Mouse (Mus musculus) erythroid progenitor cell, adult 5-6 weeks (primary cell): Measurements from ENCODE around the gene Acin1. TPM values are rescaled to one million over a fixed set of nuclear protein-coding genes. Genes with fewer than 3 reads are reported as not detected.
A peak's percentile ranks its signal among the peaks of the same experiment; 100 is the strongest.

Source experiments
- ATAC-seq: replicated peaks from 2 replicates; pipeline ENCODE4 v1.8.0; 2016; ENCODE audit warnings: moderate number of reproducible peaks, mild to moderate bottlenecking, moderate TSS enrichment, inconsistent platforms; ENCODE audit not compliant: poor library complexity, low FRiP score, severe bottlenecking
- total RNA-seq, 2 experiments: library from RNA; stranded (forward) in 1 of 2; stranded (reverse) in 1 of 2; fragments of 150-400 nt in 1 of 2; fragments of 186-747, 209-891 nt in 1 of 2; gene quantifications; 2 replicates each; pipeline versions ENCODE4 v1.2.3 to v1.2.4; 2015 to 2017; ENCODE audit warnings: low replicate concordance in 2 of 2

The Acin1 gene
- total RNA-seq, 2 experiments from 2014 or later, result 153 to 431 TPM

DNA sequence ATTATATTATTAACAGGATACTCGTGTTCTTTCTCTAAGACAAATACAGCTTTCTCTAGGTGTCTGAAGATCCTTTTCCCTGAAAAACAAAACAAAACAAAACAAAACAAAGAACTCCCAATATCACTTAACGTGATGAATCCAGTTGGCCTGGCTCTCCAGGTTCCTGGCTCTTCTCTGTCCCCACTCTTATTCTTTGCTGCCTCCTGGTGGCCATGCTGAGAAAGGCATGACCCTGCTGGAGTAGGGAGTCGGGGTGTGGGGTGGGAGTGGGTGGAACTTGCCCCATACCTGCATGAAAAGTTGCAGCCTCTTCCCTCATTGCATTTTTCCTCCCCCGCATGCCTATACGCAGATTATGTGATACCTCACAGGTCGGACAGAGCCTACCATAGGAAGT is 14.6 kb upstream of the Acin1 start:
- peak; percentile 51 for ATAC-seq

DNA sequence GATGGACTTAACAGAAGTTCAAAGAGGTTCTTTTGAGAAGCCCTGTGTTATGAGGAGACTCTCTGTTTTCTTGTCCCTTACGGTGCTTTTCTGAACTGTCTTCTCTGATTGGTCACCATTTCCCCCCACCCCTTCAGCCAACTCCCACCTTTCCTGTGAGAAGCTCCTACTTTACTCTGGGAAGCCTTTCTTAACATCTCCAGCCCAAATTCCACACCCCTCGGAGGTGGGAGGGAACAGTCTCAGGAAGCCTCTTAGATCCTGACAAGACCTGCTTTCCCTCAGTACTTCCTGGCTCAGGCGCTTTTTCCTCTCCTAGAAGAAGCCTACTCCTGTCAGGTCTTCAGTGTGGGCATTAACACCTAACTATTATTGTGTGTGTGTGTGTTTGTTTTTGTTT is 12.9 kb upstream of the Acin1 start:
- ATAC-seq, result no peak

DNA sequence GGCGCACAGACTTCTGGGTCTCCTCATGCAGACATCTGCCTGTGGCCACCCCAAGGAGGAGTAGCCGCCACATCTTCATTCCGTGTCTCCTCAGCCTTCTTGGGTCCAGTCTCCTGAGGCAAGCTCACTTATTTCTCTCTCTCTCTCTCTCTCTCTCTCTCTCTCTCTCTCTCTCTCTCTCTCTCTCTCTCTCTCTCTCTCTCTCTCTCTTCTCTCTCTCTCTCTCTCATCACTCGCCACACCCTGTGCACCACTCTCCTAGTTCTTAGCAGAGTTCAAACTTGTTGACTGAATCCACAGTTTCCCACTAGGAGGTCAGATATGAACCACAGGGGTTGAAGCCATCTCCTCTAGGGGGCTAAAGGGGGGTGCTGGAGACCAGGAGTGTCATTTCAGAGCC is 12.0 kb upstream of the Acin1 start, which contains the start of gene Gm29776:
Gene Gm29776, minus strand, starts transcription at position 101 of the 400 bp plus-strand sequence.
- ATAC-seq, result no peak

DNA sequence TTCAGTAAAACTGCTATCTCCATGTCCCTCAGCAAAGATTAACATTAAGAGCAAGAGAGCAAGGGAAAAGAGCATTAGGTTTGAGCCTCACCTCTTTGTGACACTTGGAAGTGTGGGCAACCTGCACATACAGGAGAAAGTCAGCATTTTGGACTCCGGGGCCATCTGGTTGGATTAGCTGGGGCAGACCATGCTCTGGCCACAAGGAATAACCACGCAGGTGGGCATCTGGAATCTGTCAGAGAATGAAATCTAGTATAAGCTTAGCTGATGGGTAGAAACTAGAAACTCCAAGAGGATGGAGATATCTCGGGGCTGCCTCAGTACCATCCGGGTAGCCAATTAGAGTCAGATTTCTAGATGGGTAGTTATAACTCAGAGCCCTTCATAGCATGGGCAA is 10.0 kb upstream of the Acin1 start:
- no peak for ATAC-seq

DNA sequence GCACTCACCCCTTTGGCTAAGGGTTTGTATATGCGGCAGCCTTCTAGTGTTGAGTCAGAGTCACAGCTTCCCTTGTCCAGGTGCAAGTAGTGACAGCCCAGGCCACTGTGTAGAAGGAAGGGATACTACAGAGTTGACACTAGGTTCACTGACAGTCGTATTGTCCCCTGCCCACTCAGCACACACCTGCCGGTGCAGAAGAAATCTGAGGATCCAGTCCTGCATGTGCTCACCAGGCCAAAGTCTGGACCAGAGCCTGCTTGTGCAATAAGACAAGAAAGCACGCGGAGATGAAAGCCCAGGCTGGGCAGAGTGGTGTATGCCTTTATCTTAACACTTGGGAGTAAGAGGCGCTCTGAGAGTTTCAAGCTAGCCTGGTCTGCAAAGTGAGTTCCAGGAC is 8.3 kb upstream of the Acin1 start:
- ATAC-seq, result no peak

DNA sequence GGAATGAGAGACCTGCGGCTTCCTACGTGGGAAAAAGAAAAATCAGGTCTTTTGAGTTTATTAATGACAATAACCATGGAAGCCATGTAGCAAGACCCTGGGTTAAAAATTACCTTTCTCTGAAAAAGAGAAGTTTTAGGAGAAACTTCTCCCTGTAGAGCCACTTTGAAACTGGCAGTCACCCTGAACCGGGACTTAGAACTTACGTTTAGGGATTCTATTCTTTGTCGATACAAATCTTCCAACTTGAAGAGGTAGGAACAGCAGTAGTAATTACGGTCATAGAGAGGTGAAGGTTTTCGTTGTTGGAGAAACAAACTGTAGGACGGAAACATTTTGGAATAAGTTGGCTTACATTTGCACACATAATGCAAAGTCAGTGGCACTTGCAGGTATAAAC is 520 bp upstream of the Acin1 start:
- ATAC-seq, result no peak

DNA sequence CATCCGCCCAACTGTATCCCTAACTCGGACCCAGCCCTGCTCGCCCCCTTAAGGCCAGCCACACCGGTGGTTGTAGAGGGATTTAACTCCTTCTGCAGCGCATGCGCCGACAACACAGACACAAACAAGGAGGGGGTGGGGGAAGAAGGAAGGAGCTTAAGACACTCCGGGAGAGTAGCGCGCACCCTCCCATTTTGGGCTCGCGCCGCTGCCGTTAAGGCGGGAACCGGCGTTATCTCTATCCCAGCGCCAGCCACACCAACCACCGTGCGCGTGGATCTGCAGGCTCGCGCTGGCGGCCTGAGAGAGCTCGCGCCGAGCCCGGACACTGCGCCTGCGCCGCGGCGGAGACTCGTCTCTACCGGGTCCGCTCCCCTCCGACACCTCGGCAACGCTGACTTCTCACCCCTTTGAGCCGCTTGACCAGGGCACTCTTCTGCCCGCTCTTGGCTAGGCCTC is 639 bp downstream of the Acin1 start, which contains the start of gene 1700123O20Rik:
Gene 1700123O20Rik, plus strand, starts transcription at position 154 of the 459 bp plus-strand sequence.
- ATAC-seq, result peak; percentile 78

DNA sequence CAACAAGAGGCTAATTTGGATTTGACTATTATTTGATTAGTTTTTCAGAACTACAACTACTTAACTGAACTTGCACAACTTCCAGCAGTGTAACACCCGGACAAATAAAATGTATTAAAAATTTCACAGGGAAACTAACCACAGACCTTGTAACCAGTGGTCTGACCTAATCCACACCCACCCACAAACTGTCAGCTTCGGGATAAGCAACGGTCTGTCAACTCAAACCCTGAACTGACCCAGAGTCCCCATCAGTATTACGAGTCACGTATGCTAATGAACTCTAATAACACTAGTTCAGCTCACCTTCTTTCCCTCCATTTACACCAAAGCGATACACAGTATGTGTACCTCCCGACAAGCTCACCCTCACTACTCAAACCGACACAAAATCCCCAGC is 1.3 kb downstream of the Acin1 start:
- peak; percentile 22 for ATAC-seq

DNA sequence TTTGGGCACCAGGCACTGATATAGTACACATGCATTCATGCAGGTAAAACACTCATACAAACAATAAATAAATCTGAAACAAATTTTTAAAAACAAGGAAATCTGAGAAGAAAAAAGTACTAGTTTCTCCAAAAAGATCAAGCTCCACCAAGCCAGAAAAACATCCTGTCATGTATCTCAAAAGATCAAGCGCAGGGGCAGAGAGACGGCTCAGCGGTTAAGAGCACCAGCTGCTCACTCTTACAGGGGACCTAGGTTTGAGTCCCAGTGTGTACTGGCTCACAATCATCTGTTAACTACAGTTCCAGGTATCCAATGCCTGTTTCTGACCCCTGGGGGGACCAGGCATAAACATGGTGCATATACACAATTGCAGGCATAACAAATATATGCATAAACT is 4.3 kb downstream of the Acin1 start:
- ATAC-seq, result no peak

DNA sequence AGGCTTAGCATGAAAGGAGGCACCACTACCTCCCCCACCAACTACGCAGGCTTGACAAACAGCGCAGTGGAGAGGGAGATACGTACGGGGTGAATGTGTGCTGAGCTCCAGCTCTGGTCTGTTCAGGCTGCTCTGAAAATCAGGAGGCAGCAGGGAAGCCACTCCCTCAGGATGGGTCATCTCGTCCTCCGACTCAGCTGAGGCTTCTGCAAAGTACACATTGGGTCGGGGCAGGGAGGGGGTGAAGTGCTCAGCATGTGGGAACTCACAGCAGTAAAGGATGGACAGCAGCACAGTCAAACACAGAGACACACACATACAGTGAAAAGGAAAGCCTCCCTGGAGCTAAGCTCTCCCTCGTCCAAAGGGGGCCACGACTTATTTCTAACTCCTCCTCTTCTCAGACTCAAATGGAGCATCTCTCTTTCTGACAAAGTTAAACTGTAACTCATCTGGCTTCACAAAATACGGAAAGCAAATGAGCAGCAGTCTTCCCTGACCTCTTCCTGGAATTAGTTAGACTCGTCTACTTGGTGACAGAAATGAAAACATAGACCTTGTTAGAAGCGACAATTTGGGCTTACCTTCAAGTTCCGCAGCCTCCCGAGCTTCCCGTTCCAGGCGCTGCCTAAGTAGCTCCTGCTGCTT is 8.0 kb downstream of the Acin1 start:
- ATAC-seq, result no peak

DNA sequence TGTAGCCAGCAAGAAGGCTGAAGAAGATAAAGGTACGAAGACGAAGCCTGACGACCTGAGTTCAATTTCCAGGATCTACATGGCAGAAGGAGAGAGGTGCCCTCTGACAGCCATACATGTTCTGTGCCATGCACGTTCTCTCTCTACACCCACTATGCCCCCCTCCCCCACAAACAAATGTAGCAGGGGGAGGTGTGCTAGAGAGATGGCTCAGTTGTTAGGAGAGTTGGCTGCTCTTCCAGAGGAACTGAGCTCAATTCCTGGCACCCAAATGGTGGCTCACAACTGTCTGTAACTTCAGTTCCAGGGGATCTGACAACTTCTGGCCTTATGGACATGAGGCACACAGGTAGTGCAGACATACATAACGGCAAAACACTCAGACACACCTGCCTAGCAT is 10.4 kb downstream of the Acin1 start:
- ATAC-seq, result no peak

DNA sequence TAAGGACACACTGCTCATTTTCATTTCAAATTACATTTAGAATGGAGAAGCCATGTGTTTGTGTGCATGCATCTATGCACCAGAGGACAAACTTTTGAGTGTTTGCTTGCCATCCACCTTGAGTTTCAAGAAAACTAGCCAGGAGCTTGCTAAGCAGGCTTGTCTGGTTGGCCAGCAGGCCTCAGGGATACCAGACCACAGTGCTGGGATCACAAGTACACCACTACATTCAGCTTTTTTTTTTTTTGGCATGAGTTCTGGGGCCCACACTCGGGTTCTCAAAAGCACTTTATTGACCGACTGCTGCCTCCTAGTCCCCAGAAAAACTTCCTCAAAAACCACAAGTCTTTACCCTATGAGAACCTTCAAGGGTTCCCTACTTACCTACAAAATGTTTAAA is 12.4 kb downstream of the Acin1 start:
- ATAC-seq, result no peak

DNA sequence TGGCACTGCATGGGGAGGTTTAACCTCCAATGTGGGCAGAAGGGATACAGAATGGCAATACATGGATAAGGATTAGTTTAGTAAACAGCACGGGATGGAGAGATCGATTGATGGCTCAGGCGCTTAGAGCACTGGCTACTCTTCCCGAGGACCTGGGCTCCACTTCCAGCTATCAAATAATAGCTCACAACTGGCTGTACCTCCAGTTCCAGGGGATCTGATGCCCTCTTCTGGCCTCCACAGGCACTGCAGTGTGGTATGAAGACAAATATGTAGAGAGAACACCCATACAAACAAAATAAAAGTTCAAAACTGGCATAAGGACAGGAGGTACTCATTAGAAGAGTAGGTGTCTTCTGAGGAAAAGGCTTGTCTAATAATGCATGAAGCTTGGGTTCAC is 17.4 kb downstream of the Acin1 start:
- ATAC-seq, result peak; percentile 73

DNA sequence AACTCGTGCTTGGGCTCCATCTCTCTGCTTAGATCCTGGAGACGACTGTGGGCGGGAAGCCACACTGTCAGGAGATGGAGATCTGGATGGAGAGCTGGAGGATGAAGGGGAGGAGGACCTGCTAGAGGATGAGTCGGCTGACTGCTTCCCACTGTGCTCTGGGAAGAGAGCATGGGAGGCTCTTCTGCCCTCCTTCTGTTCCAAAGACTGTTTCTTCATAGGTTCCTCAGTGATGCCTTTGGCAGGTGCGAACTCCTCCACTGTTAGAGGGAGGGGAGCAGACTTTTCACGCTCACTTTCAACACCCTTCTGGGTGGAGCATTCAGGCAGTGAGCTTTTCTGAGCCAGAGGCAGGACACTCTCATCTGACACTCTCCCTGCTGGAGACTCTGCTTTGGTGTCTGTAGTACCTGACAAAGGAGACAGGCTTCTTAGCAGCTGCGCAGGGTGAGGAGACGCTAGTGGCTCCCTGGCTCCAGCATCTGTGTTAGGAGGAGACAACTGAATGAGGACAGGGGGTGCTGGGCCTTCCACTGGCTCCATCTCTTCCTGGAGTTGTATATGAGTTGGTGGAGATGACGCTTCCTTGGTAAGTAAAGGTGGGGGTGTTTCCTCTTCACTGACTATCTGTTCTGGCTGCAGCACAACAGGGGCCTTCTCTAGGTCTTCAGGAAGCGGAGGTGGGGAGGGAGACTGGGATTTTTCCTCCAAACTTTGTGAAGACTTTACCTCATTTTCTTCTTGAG is 22.1 kb downstream of the Acin1 start:
- ATAC-seq, result no peak

DNA sequence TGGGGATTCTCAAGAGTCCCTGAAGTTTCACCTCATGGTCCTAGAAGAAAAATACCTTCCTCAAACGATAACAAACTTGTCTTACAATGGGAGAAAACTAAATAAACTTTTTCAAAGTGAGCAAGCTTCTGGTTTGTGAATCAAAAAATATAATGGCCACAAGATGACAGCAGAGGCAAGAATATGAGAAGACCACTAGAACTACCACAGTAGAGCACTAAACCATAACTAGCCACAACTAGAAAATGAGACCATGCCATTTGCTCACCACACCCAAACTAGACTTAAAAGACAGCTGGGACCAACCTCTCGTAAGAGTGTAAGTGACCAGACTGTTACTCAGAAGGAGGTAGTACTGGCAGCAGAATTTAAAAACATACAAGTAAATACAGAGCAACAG is 26.7 kb downstream of the Acin1 start:
- no peak for ATAC-seq

DNA sequence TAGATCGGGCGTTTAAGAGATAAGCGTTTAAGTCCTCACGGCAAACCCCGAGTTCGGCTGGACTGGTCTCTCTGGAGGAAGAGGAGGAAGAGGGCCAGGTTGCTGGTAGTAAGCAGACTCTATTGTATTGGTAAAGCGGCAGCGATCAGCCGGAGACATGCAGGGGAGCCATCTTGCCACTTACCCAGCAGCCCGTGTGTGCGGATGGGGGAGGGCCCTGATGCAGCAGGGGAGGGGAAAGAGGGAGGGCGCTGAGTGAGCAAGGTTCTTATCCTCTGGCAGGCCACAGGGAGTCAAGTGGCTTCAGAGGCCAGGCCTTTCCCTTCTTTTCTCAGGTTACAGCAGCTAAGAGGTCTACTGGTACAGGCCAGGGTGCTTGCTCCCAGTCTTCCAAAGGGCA is 33.2 kb downstream of the Acin1 start:
- ATAC-seq, result peak; percentile 91

DNA sequence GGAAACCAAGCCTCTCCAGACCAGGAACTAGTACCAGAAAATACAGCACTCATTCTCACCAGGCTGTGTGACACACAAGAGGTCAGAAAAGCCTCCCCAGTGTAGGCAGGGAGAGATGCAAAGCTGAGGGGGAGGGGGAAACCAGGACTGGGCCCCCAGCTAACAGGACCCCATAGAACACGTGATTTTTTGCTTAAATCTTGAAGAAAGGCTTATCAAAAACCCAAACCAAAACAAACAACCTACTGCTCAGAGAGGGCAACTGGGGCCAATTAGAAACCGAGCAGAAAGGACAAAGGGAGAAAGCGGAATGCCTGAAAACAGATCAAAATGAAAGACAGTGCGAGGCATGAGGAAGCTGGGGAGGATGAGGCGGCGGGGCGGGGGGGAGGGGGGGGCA is 33.9 kb downstream of the Acin1 start:
- no peak for ATAC-seq

DNA sequence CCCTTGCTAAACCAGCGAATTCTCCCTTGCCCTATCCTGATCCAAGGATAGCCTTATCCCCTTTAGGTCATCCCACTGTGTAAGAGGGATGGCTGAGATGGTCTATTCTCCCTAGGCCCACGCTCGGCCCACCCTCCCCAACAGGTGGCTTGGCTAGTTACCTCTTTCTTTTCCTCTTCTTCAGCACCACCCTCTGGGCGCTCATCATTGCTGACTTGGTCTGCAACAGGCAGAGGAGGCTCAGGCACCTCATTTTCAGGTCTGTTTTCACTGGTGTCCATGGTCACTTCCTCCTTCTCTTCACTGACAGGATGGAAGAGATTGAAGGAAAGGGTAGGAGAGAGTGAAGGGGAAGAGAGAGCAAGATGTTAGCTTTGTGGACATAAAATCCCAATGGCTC is 35.2 kb downstream of the Acin1 start:
- ATAC-seq, result no peak

DNA sequence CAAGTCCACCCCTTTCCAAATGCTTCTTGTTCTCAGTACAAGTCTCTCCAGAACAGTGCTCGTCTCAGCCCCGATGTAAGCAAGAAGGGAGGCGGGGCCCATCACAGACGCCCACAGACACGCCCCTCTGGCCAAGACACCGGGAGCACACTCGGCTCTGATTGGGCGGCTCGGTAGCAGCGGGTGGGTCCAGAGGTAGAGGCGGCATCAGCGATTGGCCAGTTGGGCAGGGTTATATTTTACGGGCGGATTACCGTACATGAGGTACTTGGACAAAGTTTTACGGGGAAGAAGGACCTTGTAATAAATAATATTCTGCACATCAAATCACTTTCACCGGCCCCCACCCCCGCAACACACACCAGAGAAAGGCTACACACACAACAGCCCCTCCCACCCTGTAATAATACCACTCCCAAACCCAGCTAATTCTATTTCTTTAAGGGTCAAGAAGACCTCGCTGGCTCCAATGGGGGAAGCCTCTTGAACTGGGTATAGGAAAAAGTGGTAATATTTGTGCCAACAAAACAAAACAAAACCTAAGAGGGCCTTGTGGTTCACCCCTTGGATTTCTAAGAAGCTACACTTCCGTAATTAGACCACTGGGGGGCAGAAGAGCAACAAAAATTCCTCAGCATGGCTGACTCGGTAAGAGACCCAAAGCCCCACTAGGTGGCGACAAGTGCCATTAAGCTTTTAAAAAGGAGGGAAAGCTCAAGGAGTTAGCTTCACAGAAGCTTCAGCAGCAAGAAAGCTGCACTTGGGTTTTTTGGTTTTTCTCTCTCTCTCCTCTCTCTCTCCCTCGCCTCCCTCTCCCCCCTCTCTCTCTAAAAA is 35.9 kb downstream of the Acin1 start:
- peak; percentile 67 for ATAC-seq

DNA sequence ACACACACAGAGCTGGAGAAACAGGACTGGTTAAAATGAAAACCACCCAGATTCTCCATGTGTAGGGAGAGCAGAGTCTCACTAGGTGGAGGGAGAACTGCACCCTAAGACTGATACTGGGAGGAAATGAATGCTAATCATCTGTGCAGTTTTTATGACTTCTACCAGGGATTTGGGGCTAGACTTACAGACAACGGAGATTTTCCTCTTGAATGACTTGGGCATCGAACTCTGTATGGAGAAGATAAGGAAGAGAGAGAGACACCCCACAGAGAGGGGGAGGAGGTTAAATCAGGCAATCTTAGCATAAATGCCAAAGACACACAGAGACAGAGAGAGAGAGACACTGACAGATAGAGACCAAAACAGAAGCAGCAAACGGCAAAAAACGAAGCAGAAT is 38.8 kb downstream of the Acin1 start:
- ATAC-seq, result no peak
